Comparison of ENCODE assay signal across 8 mouse cellular contexts in genomic region chr1:67640353-67640752, GRCm38 (mm10).
DNase-seq lines count a peak whose midpoint lies in the region; ATAC-seq and TF ChIP-seq lines count a peak whose summit lies in the region.

No protein-coding gene starts in this region.

- no peaks in the 10 kb centered on the region for H3K27me3 ChIP-seq in heart, adult 2 months (ENCODE audit: control insufficient read depth, insufficient read depth, low read length)
- H3K27me3 ChIP-seq in heart, embryonic 12.5 days (replicated peaks) = no peaks in the 10 kb centered on the region
- no peaks in the 10 kb centered on the region for H3K27me3 ChIP-seq in hindbrain, postnatal 0 days (ENCODE audit: insufficient read depth, low read length)

- no peak for TF ChIP-seq POLR2A in heart, adult 2 months (IDR thresholded peaks at IDR 0.05; ENCODE audit: insufficient read depth, low read depth, low read length)
- TF ChIP-seq POLR2A in brain, embryonic 14.5 days (IDR thresholded peaks at IDR 0.05; ENCODE audit: borderline replicate concordance, extremely low read depth, insufficient read depth, insufficient read length, poor library complexity, severe bottlenecking) = no peak

- H3K4me2 ChIP-seq in heart, embryonic 12.5 days = no peak overlapping the region
- H3K4me2 ChIP-seq in hindbrain, postnatal 0 days (ENCODE audit: low read depth, low read length) = no peak overlapping the region

- peak; percentile 69 for TF ChIP-seq CTCF in heart, adult 2 months (IDR thresholded peaks at IDR 0.05)
- TF ChIP-seq CTCF in brain, embryonic 14.5 days (IDR thresholded peaks at IDR 0.05; ENCODE audit: borderline replicate concordance, extremely low read depth, insufficient read depth, insufficient read length) = peak; percentile 39
- peak; percentile 76 for TF ChIP-seq CTCF in hindbrain, postnatal 0 days (IDR thresholded peaks at IDR 0.05; ENCODE audit: low read depth)

- H3K4me3 ChIP-seq in heart, adult 2 months = no peak overlapping the region
- H3K4me3 ChIP-seq in heart, embryonic 12.5 days = no peak overlapping the region
- no peak overlapping the region for H3K4me3 ChIP-seq in hindbrain, postnatal 0 days (ENCODE audit: low read length)

- H3K9me3 ChIP-seq in heart, embryonic 12.5 days (replicated peaks) = no peaks in the 10 kb centered on the region
- H3K9me3 ChIP-seq in hindbrain, postnatal 0 days (ENCODE audit: low read length) = no peaks in the 10 kb centered on the region

- 17% methylated on average over 9 of the region's 9 CpGs for WGBS in heart, adult 2 months
- 20% methylated on average over 9 of the region's 9 CpGs for WGBS in heart, embryonic 12.5 days
- WGBS in hindbrain, postnatal 0 days = 18% methylated on average over 9 of the region's 9 CpGs

- no peaks in the 10 kb centered on the region for H3K79me2 ChIP-seq in heart, adult 2 months (replicated peaks; ENCODE audit: control insufficient read depth, insufficient read depth, low read length)

- DNase-seq in heart, adult 2 months = no peak
- peak; percentile 67 for DNase-seq in 3T3-L1 (ENCODE audit: low read depth, low spot score)
- peak; percentile 82 for DNase-seq in brain, embryonic 14.5 days (ENCODE audit: low read depth)
- peak; percentile 89 for DNase-seq in hindbrain, postnatal 0 days (ENCODE audit: low spot score)
- DNase-seq in retina, embryonic 14.5 days (ENCODE audit: low spot score) = peak; percentile 85
- DNase-seq in right cerebral cortex, postnatal 14 days = no peak
- DNase-seq in heart, adult 11 months = no peak

- H3K36me3 ChIP-seq in heart, adult 2 months (ENCODE audit: control insufficient read depth, insufficient read depth, low read length) = no peaks in the 10 kb centered on the region
- no peaks in the 10 kb centered on the region for H3K36me3 ChIP-seq in heart, embryonic 12.5 days
- H3K36me3 ChIP-seq in hindbrain, postnatal 0 days (ENCODE audit: insufficient read depth, low read length) = no peaks in the 10 kb centered on the region

- H3K4me1 ChIP-seq in heart, adult 2 months (ENCODE audit: control insufficient read depth, insufficient read depth, low read length) = no peaks in the 10 kb centered on the region
- no peaks in the 10 kb centered on the region for H3K4me1 ChIP-seq in heart, embryonic 12.5 days (replicated peaks)
- no peaks in the 10 kb centered on the region for H3K4me1 ChIP-seq in hindbrain, postnatal 0 days (ENCODE audit: insufficient read depth, low read length)

- intact Hi-C loops in heart, adult 2 months (cut with DNase I) = loop anchor here (2.0 to 5.0 kb wide), 2 partner anchors 1477 to 1498 kb away; no protein-coding TSS in a partner anchor

- no peak overlapping the region for H3K27ac ChIP-seq in heart, adult 2 months
- H3K27ac ChIP-seq in heart, embryonic 12.5 days (ENCODE audit: poor library complexity, severe bottlenecking) = no peak overlapping the region
- H3K27ac ChIP-seq in hindbrain, postnatal 0 days = no peak overlapping the region

- TF ChIP-seq EP300 in heart, adult 2 months (IDR thresholded peaks at IDR 0.05; ENCODE audit: insufficient read depth, low read depth, low read length) = no peak

- no peak overlapping the region for H3K9ac ChIP-seq in heart, adult 2 months (ENCODE audit: low read depth, low read length)
- H3K9ac ChIP-seq in heart, embryonic 12.5 days = no peak overlapping the region
- H3K9ac ChIP-seq in hindbrain, postnatal 0 days (replicated peaks; ENCODE audit: low read length) = no peak overlapping the region

- ATAC-seq in heart, embryonic 12.5 days (ENCODE audit: insufficient number of reproducible peaks, low FRiP score) = no peak
- ATAC-seq in hindbrain, postnatal 0 days = peak; percentile 78

Comparison
In these comparisons a context has a peak if more than half of its experiments do, and no peak if none do; other contexts are left out.
1. DNase-seq: peak in 3T3-L1 (single experiment), brain, embryonic 14.5 days (single experiment), hindbrain, postnatal 0 days (single experiment) and retina, embryonic 14.5 days (single experiment); none in heart, adult 2 months (0 of 2), right cerebral cortex, postnatal 14 days (single experiment) and heart, adult 11 months (single experiment).
2. Peak in every context shown above with its lines, with median percentiles within 50 percentile points of each other: CTCF ChIP-seq.